ENCODE assay signal across 17 mouse cellular contexts in genomic region chr3:101690779-101691178, GRCm38 (mm10).
"Had no signal": no experiment of that assay in that cellular context is flagged by ENCODE, and none has a peak within 500 bp of the region (broad histone marks: within the 10 kb centered on the region; RNA-seq: fewer than 3 reads in every experiment).

No protein-coding gene starts in this region.

- H3K4me3 ChIP-seq: midbrain, embryonic 10.5 days; midbrain, embryonic 12.5 days; myocyte; neural tube, embryonic 13.5 days; neural tube, embryonic 15.5 days had no signal

- DNase-seq: lung, adult 18-20 months; lung, embryonic 14.5 days; lung, postnatal 10 days; lung, postnatal 4 days; midbrain, embryonic 14.5 days; retina, postnatal 1 day; right cerebral cortex, adult 18-20 months; right cerebral cortex, postnatal 4 days; spleen, adult 18-20 months; thymus, adult 18-20 months; thymus, postnatal 14 days; thymus, postnatal 36 days had no signal

- H3K27ac ChIP-seq: midbrain, embryonic 10.5 days; midbrain, embryonic 12.5 days; neural tube, embryonic 13.5 days; neural tube, embryonic 15.5 days had no signal
